Mouse (Mus musculus): ENCODE results near the gene Tex14.
"Not testable (repeated sequence)": the region's sequence is repeated elsewhere in the genome, so short reads cannot be mapped to it uniquely, and the experiment has no call there.

GRCm38 (mm10) chr11:87463792-87464430 is 59.0 kb downstream of the Tex14 start:
- not testable (repeated sequence) for TF ChIP-seq CTCF (IDR thresholded peaks at IDR 0.05; ENCODE audit: borderline replicate concordance, extremely low read depth, insufficient read depth, insufficient read length); POLR2A (IDR thresholded peaks at IDR 0.05; ENCODE audit: borderline replicate concordance, extremely low read depth, insufficient read depth, insufficient read length, poor library complexity, severe bottlenecking)
